Mouse (Mus musculus): ENCODE data around the gene Irx3.

Irx3 gene

DNA sequence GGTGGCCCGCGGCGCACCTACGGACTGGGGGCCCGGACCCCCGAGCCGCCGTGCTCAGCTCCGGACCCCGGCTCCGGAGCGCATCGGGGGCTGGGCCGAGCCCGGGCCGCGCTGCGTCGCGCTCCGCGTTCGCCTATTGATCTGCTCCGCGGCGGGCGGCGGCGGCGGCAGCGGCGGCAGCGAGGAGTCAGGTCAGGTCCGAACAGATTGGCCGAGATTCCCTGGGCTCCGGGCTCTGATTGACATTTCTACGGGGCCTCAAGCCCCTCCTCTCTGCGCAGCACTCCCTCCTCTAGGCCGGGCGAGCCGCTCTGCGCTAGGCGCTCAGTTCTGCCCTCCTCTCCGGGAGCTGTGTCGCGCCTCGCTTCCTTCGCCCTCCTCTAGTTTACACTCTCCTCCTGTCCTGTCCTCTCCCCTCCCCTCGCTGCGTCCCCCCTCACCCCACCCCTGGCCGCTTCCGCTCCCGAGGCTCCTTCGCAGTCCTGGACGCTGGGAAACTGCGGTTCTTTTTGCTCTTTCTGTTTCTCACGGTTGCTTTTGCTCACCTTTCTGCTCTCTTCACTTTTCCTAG, 541 bp downstream of the Irx3 start:
- no peak for DNase-seq (ENCODE audit: low spot score in 2 of 2)

DNA sequence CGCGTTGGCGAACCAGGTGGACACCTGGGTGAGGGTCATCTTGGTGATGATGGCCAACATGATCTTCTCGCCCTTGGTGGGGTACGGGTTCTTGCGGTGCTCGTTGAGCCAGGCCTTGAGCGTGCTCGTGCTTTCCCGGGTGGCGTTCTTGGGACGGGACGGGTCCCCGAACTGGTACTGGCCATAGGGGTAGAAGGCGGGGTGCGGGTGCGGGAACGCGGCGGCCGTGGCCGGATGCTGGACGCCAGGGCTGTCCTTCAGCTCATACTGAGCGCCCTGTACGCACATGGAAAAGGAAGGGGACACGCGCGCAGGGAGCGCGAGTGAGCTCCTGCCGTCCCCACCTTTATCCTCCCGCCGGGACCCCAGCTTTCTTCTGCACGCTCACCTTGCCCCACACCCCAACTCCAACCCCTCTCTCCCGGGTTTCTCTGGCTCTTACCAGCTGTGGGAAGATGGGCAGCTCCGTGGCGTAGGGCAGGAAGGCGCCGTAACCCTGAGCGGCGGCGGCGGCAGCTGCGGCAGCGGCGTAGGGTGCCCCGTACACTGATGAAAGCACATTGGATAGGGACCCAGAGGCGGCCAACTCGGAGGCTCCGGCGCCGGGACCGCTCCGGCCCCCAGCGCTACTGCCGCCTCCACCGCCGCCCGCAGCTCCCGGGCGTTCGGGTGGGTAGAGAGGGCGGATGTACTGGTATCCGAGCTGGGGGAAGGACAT, 1.2 kb downstream of the Irx3 start:
- DNase-seq (ENCODE audit: low spot score in 2 of 2), result no peak

DNA sequence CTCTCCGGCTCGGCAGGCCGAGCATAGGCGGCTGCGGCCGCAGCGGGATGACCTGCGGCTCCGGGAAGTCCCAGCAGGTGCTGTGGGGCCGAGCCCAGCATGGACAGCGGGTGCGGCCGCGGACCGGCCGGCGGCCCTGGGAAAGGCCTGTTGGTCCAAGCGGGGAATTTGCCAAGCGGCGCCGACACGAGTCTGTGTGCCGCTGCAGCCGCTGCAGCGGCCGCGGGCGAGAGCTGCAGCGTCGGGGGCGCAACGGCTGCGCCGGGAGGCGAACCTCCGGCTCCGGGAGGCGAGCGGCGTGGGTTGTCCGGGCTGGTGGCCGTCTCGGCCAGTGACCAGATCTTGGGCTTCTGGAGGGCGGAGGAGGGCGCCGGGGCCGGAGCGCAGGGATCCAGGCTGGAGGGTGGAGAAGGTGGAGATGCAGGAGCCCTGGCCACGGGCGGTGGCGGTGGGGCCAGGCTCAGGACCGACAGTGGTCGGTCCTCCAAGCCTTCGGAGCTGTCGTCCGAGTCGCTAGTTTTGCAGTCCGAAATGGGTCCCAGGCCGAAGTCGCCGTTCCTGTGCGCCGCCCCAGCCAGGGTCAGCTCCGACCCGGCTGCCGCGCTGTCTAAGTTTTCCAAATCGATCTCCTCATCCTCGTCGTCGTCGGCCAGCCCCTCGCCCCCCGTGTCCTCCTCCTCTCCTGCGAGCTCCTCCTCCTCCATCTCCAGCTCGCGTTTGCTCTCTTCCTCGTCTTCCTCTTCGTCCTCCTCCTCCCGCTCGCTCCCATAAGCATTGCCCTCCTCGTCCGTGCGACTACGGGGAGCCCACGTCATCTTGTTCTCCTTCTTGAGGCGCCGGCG, 2.0 kb downstream of the Irx3 start:
- DNase-seq (ENCODE audit: low spot score in 2 of 2), result no peak

DNA sequence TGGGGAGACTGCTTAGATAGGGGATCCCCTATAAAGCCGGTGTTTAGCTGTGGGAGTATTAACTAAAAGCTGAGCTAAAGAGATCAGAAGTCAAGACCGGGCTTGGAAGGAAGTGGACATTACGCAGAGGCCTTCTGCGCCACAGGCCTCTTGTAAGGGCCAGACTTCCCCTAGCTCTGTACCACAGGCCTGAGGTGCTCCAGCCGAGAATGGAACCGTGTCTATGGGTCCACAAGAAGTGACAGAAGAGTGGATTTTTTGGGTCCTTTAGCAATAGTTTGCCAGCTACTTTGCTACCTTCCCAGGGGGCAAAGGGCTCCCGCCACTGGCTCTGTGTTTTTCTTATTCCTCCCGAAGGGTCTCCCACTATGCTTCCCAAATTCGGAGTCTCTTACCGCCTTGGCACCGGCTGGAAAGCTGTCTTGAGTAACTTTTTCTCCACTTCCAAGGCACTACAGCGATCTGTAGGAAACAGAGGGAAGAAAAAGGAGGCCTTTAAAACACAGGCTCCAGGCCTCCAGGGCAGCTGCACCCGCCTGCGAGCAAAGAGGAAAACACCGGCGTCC, 2.8 kb downstream of the Irx3 start:
- DNase-seq (ENCODE audit: low spot score in 2 of 2), result no peak

DNA sequence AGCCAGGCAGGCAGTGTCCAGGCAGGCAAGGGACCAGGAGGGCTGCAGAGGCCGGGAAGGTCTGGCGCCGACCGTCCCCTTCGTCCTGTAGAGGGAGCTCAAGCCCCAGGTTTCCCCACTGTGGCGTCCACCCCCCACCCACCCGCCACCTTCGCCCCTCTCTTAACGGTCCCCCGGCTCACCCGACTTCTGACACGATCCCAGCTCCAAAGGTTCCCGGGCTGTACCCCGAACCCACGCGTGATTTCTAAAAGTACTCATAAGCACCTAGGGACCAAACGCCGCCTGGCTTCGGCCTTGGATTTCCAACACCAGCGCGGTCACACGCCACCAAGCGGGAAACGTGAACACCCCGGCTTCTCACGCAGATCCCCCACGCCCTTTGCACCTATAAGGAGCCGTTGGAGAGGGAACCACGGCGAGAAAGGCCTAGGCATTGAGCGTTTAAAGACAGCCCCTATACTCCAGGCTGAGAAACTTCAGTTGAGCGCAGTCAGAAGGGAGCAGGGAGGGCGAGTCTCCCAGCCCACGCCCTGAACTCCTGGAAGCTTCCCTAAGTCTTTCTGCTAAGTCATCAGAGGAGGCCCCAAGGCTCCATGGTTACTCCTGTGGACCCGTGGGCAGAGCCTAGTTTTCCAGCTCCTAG, 4.1 kb downstream of the Irx3 start:
- DNase-seq (ENCODE audit: low spot score in 2 of 2), result peak in 1 of 2 experiments; percentile 43

DNA sequence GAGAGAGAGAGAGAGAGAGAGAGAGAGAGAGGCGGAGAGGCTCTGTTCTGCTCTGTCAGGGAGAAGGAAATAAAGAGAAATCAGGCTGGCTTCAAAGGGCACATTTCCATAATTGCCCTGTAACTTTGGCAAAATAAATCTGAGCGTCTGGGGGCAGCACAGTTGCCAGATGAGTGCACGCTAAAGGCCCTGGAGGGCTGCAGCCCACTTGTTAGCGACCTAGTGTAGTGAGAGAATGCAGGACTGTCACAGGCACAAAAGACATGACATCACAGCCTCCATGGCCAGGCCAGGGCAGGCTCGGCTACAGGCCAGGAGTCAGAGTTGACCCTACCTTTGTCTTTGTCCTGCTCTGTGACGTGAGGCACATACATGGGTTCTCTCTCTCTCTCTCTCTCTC, 8.0 kb downstream of the Irx3 start:
- DNase-seq (ENCODE audit: low spot score in 2 of 2), result no peak

- no peak for DNase-seq (ENCODE audit: low spot score in 2 of 2)
Observed at GRCm38 (mm10) chr8:91787194-91787895, 14.5 kb downstream of the Irx3 start.

DNA sequence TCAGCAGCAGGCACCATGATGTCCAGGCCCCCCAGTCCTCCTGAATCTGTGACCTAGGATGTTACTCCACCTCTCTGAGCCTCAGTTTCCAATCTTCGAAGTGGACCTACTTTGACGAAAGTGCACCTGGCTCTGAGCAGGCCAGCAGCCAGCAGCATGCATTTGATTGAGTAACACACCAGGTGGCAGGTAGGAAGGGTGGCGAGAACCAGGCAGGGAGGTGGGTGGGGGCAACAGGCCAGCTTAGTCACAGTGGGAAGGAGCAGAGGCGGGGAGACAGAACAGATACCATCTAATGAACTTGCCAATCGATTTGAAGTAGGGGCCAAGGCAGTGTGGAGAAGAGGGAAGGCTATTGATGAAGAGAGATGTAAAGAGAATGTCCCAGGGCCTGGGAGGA, 18.9 kb downstream of the Irx3 start:
- DNase-seq (ENCODE audit: low spot score in 2 of 2), result no peak

GRCm38 (mm10) chr8:91782201-91782600, 19.7 kb downstream of the Irx3 start:
- DNase-seq (ENCODE audit: low spot score in 2 of 2), result no peak

DNA sequence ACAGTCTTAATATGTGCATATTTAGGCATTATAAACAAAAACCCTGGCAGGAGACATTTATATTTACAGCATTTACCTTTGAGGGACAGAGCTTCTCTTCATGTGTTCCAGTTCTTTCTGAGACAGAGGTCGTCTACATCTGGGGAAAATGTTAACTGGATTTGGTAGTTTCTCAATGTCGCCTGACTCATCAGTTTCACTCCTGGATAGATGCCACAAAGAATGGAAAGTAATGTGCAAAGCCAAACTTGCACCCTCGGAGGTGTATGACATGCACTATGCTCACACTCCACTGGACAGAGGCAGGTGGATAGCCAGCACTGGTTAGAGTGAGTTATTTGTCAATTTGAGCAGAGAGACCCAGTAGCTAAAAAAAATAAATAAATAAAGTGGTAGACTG, 21.2 kb downstream of the Irx3 start:
- DNase-seq (ENCODE audit: low spot score in 2 of 2), result no peak

- DNase-seq (ENCODE audit: low spot score in 2 of 2), result no peak
Observed at GRCm38 (mm10) chr8:91768857-91769256, 33.0 kb downstream of the Irx3 start.

- no peak for DNase-seq (ENCODE audit: low spot score in 2 of 2)
Observed at GRCm38 (mm10) chr8:91765411-91766034, 36.3 kb downstream of the Irx3 start.

- DNase-seq (ENCODE audit: low spot score in 2 of 2), result no peak
Observed at GRCm38 (mm10) chr8:91755566-91755965, 46.3 kb downstream of the Irx3 start.

DNA sequence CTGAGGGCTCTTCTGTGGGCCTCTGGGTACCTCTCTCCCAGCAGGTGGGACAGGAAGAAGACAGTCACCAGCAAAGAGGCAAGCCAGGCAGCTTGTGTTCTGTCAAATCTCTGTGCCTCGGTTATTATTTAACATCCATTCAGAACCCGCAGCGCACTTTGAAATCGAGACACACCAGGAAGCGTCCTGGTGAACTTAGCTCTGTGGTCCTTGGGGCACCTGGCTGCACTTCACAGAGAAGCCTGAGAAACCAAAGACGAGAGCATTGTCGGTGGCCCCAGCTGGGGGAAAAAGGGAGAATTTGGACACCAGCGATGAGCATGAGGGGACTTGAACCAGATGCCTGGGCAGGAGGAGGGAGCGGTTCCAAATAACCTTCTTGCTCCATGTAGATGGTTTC, 46.8 kb downstream of the Irx3 start:
- DNase-seq (ENCODE audit: low spot score in 2 of 2), result no peak

GRCm38 (mm10) chr8:91750794-91751125, 51.1 kb downstream of the Irx3 start:
- no peak for DNase-seq (ENCODE audit: low spot score in 2 of 2)

DNA sequence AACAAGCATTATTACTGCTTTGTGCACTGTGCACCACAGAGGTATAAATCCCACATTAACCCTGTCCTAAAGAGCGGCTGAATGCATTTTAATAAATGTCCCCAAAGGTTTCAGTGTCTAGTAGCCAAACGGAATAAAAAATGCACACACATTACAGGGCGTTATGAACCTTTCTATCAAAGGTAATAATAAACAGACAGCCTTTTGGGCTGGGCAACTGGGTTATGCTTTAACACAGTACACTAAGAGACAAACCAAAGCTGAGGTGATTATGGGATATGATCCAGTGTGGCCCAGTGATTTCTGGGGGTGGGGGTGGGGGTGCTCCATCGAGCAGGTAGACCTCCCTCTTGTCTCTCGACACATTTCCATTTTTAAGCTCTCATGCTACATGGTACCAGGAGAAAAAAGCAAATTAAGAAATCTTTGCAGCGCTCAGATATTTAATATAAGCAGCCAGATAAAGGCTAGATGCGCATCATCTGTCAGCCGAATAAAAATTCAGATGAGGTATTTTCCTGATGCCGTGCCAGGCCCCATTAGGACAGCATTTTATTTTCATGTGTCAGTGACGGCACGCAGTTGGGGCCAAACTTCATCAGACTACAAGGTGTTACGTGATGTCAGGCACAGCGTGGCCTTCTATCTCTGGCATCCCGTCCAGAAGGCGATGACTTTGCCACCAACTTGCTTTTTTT, 51.6 kb downstream of the Irx3 start:
- no peak for DNase-seq (ENCODE audit: low spot score in 2 of 2)

GRCm38 (mm10) chr8:91749412-91749811, 52.5 kb downstream of the Irx3 start:
- DNase-seq (ENCODE audit: low spot score in 2 of 2), result peak; percentile 36 to 52

All from right cerebral cortex, postnatal 10 days (tissue).